ENCODE assay signal across 9 mouse cellular contexts in the genomic region with DNA sequence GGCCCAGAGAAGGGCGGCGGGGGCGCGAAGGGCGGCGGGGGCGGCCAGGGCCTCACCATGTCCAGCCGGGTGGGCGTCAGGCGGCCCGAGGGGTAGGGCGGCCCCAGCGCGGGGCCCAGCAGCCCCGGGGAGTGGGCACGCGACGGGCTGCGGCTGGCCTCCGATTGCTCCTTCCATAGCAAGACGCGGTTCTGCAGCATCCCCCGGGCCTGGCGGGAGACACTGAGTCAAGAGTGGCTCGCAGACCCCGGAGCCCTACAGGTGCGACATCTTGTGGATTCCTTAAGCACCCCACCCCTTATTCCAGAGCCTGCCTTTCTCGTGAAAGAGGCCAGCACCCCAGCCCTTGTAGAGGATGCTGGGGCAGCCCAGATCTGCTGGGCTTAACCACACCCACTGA. TPM values are rescaled to one million over a fixed set of nuclear protein-coding genes. Genes with fewer than 3 reads are reported as not detected.
DNase-seq lines count a peak whose midpoint lies in the region; ATAC-seq and TF ChIP-seq lines count a peak whose summit lies in the region.
"Had no signal": no experiment of that assay in that cellular context is flagged by ENCODE, and none has a peak within 500 bp of the region (broad histone marks: within the 10 kb centered on the region; RNA-seq: fewer than 3 reads in every experiment).

No protein-coding gene starts in this region.

- H3K4me3 ChIP-seq in heart, adult 2 months = peak overlapping the region; percentile 55
- H3K4me3 ChIP-seq in liver, embryonic 14.5 days (ENCODE audit: insufficient read depth in 1 of 2, low read depth in 2 of 2, low read length in 2 of 2) = peak overlapping the region in 1 of 2 experiments; percentile 47; a peak in 2 of 4 replicates

- no peaks in the 10 kb centered on the region for H3K9me3 ChIP-seq in liver, embryonic 14.5 days (ENCODE audit: control insufficient read depth, low read length)

- WGBS in heart, adult 2 months = 1% methylated on average over 26 of the region's 28 CpGs
- under 1% methylated on average over 21 of the region's 28 CpGs for WGBS in liver, embryonic 14.5 days (ENCODE audit: insufficient replicate concordance)

- H3K27me3 ChIP-seq in heart, adult 2 months (ENCODE audit: control insufficient read depth, insufficient read depth, low read length) = peaks cover 5% of the 10 kb centered on the region; the same call in 1 of the 2 replicates
- peaks cover 39% of the 10 kb centered on the region for H3K27me3 ChIP-seq in liver, embryonic 14.5 days (ENCODE audit: control insufficient read depth, insufficient read depth, low read length)

- no peaks in the 10 kb centered on the region for H3K4me1 ChIP-seq in heart, adult 2 months (ENCODE audit: control insufficient read depth, insufficient read depth, low read length)
- H3K4me1 ChIP-seq in liver, embryonic 14.5 days (replicated peaks; ENCODE audit: control insufficient read depth in 2 of 2, insufficient read depth in 2 of 2, low read length in 1 of 2) = no peaks in the 10 kb centered on the region

- DNase-seq in heart, adult 2 months = no peak
- no peak for DNase-seq in heart, adult 8-10 months (ENCODE audit: low spot score)
- DNase-seq in thymus, postnatal 14 days = peak; percentile 33
- DNase-seq in thymus, adult 18-20 months = no peak
- no peak for DNase-seq in liver, embryonic 14.5 days (ENCODE audit: low read depth in 3 of 3, low spot score in 3 of 3)
- DNase-seq in spleen, adult 18-20 months = no peak
- DNase-seq in spleen, adult 12 weeks (ENCODE audit: low spot score) = no peak
- no peak for DNase-seq in yolk sac, embryonic 10.5 days (ENCODE audit: low spot score)
- DNase-seq: cerebellum, adult 2 months had no signal

- no peaks in the 10 kb centered on the region for H3K79me2 ChIP-seq in heart, adult 2 months (replicated peaks; ENCODE audit: control insufficient read depth, insufficient read depth, low read length)

- no peak overlapping the region; the same call in 1 of the 2 replicates for H3K27ac ChIP-seq in heart, adult 2 months
- H3K27ac ChIP-seq in liver, embryonic 14.5 days = no peak overlapping the region

- no peak for TF ChIP-seq POLR2A in heart, adult 2 months (IDR thresholded peaks at IDR 0.05; ENCODE audit: insufficient read depth, low read depth, low read length)

- no peaks in the 10 kb centered on the region for H3K36me3 ChIP-seq in heart, adult 2 months (ENCODE audit: control insufficient read depth, insufficient read depth, low read length)
- H3K36me3 ChIP-seq in liver, embryonic 14.5 days (replicated peaks; ENCODE audit: control insufficient read depth, insufficient read depth, low read depth) = no peaks in the 10 kb centered on the region

- TF ChIP-seq CTCF in heart, adult 2 months (IDR thresholded peaks at IDR 0.05) = no peak
- TF ChIP-seq CTCF in liver, embryonic 14.5 days (IDR thresholded peaks at IDR 0.05; ENCODE audit: low read depth) = no peak

- no peak for ATAC-seq in liver, embryonic 14.5 days (ENCODE audit: insufficient read depth)

- intact Hi-C loops in heart, adult 2 months (cut with DNase I) = no loop called here

- peak overlapping the region; percentile 63 for H3K4me2 ChIP-seq in liver, embryonic 14.5 days (ENCODE audit: low read depth)

- TF ChIP-seq EP300 in heart, adult 2 months (IDR thresholded peaks at IDR 0.05; ENCODE audit: insufficient read depth, low read depth, low read length) = no peak
- no peak for TF ChIP-seq EP300 in liver, embryonic 14.5 days (IDR thresholded peaks at IDR 0.05; ENCODE audit: low read depth)

- H3K9ac ChIP-seq in heart, adult 2 months (ENCODE audit: low read depth, low read length) = peak overlapping the region; percentile 43
- no peak overlapping the region for H3K9ac ChIP-seq in liver, embryonic 14.5 days (replicated peaks)

RNA-seq across cellular contexts. Expression of gene Slc16a8, which starts 7.2 kb away (rescaled TPM):
- total RNA-seq in heart, adult 2 months (2021) = under 1 TPM; 0.16 to 0.39 TPM
- polyA plus RNA-seq in heart, adult 2 months (2012; rRNA removed) = 0.12 and 0.57 TPM in 2 replicates
- total RNA-seq in heart, adult 8-10 months (2022) = under 1 TPM; 0.46 to 0.78 (median 0.59) TPM
- not detected in 2 replicates for polyA plus RNA-seq in liver, embryonic 14.5 days (2012; rRNA removed)
- polyA plus RNA-seq in liver, embryonic 14.5 days (2014; fragmentation: Nextera tagmentation; extraction: Ambion mirVana) = not detected in 2 replicates

RNA-seq across cellular contexts. Expression of gene Baiap2l2, which starts 23.6 kb away (rescaled TPM):
- under 1 TPM; 0.78 to 0.84 TPM for total RNA-seq in heart, adult 2 months (2021)
- polyA plus RNA-seq in heart, adult 2 months (2012; rRNA removed) = 0.70 and 2.9 TPM in 2 replicates
- total RNA-seq in heart, adult 8-10 months (2022) = 1 to 10 TPM in 1 of 4 experiments, under 1 TPM in 1, not detected in 2; 0.54 to 1.3 TPM
- 3.9 and 7.9 TPM in 2 replicates for polyA plus RNA-seq in liver, embryonic 14.5 days (2012; rRNA removed)
- 1.2 and 1.9 TPM in 2 replicates for polyA plus RNA-seq in liver, embryonic 14.5 days (2014; fragmentation: Nextera tagmentation; extraction: Ambion mirVana)

RNA-seq across cellular contexts. Expression of gene Gm49486, which starts 32.6 kb away (rescaled TPM):
- 1 to 10 TPM in 1 of 2 experiments, under 1 TPM in 1; 0.61 to 1.4 TPM for total RNA-seq in heart, adult 2 months (2021)
- 0.39 and 0.59 TPM in 2 replicates for polyA plus RNA-seq in heart, adult 2 months (2012; rRNA removed)
- total RNA-seq in heart, adult 8-10 months (2022) = 1 to 10 TPM in 3 of 4 experiments, under 1 TPM in 1; 0.63 to 1.5 (median 1.1) TPM
- 0.04 and 0.06 TPM in 2 replicates for polyA plus RNA-seq in liver, embryonic 14.5 days (2012; rRNA removed)
- not detected in 2 replicates for polyA plus RNA-seq in liver, embryonic 14.5 days (2014; fragmentation: Nextera tagmentation; extraction: Ambion mirVana)

RNA-seq across cellular contexts. Expression of gene Pick1, which starts 32.8 kb away (rescaled TPM):
- 10 to 100 TPM; 21.3 to 24.0 TPM for total RNA-seq in heart, adult 2 months (2021)
- 27.7 and 35.5 TPM in 2 replicates for polyA plus RNA-seq in heart, adult 2 months (2012; rRNA removed)
- total RNA-seq in heart, adult 8-10 months (2022) = 10 to 100 TPM; 23.5 to 29.8 (median 27.3) TPM
- polyA plus RNA-seq in liver, embryonic 14.5 days (2012; rRNA removed) = 9.1 and 12.4 TPM in 2 replicates
- 3.5 and 4.2 TPM in 2 replicates for polyA plus RNA-seq in liver, embryonic 14.5 days (2014; fragmentation: Nextera tagmentation; extraction: Ambion mirVana)
